Mouse (Mus musculus) gastrocnemius, postnatal 36 days (tissue): ENCODE measurements around the gene Rere. TPM values are rescaled to one million over a fixed set of nuclear protein-coding genes. Genes with fewer than 3 reads are reported as not detected.

Experiments used
- DNase-seq, 2 experiments: peaks; one replicate each; pipeline ENCODE4 v3.0.0; 2022
- intact Hi-C: fragments of 180-260 bp; cut with DNase I; formaldehyde crosslinking; loops from one replicate; pipeline ENCODE4 v1.15.1; 2025
- total RNA-seq, 2 experiments: library from RNA; stranded (reverse); gene quantifications; 2 replicates each; pipeline ENCODE4 v1.2.3; 2021

Rere gene
- total RNA-seq, 2 experiments from 2014 or later = 47.6 to 66.2 TPM

DNA sequence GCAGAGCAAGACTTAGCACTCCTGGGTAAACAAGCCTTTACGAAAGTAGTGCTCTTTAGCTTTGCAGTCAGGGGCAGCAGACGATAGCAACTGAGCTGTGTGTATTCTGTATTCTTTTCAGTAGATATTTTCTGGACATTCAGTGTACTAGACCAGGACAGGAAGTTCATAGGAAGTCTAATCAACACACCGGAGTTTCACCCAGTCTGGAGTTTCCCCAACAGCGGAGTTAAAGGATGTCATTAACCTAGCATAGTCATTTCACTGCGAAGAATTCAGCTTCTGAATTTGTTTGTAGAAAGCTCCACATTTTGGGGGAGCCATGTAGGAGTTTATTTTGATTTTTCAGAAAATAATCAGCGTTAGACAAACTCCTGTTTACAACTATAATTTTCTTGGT is 125.4 kb downstream of the Rere start:
- DNase-seq = no peak
- intact Hi-C loops = loop anchor here (5.0 kb wide), 2 partner anchors 45 to 55 kb away; no protein-coding TSS in a partner anchor

DNA sequence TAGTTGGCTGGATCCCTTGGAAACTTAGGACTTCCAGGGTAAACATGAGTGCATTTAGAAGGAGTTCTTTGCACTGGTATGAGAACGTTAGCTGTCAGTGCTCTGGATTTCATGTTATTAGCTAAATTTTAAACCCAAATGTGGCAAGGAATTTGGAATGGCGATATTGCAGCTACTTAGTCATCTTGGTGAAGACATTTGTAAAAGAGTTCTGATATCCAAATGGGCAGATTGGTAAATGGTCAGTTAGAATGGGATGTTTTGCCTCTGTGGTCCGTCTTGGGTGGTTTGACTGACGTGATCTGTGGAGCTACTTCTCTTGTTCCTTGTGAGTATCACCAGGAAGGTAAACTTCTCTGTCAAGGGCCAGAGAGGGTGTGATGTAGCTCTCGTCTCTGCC is 132.8 kb downstream of the Rere start:
- no peak for DNase-seq

GRCm38 (mm10) chr4:150414759-150415158 is 133.3 kb downstream of the Rere start:
- intact Hi-C loops = no loop called here
- no peak for DNase-seq

More for the DNA sequence above, 132.8 kb downstream of the Rere start:
- intact Hi-C loops = no loop called here

GRCm38 (mm10) chr4:150415227-150415969 is 134.0 kb downstream of the Rere start:
- no peak for DNase-seq
- intact Hi-C loops = no loop called here

- DNase-seq = no peak
- intact Hi-C loops = no loop called here
Observed at GRCm38 (mm10) chr4:150420576-150421263, 139.3 kb downstream of the Rere start.

GRCm38 (mm10) chr4:150426098-150426879 is 144.8 kb downstream of the Rere start:
- intact Hi-C loops = no loop called here

DNA sequence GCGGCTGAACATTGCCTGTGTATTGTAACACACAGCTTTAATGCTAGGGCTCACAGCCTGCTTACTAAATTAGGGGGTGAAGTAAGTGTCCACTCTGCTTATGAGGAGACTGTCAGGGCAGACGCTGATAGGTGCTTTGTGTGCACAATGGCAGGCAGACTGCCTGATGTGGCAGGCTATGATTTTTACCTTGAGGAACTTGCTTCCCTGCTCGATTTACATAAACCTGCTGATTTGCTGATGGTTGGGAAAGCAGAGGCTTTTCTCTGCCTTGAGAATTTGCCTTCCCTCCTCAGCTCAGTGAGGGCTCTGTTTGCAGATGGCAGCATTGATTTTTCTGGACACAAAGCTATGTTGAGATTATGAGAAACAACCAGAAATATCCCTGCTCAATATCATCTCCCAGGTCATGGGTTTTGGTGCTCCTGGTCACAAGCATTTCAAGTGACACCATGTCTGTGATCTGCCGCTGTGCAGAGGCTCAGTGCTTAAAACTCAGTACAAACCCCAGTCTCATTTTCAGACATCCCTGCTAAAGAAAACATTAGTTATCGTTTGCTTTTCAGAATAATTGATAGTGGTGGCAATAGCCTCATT is 145.5 kb downstream of the Rere start:
- intact Hi-C loops = no loop called here
- DNase-seq = no peak

More at GRCm38 (mm10) chr4:150426098-150426879, 144.8 kb downstream of the Rere start:
- DNase-seq = no peak

- DNase-seq = no peak
- intact Hi-C loops = no loop called here
Observed at GRCm38 (mm10) chr4:150428762-150429161, 147.3 kb downstream of the Rere start.

- no peak for DNase-seq
Observed at GRCm38 (mm10) chr4:150433827-150434574, 152.6 kb downstream of the Rere start.

DNA sequence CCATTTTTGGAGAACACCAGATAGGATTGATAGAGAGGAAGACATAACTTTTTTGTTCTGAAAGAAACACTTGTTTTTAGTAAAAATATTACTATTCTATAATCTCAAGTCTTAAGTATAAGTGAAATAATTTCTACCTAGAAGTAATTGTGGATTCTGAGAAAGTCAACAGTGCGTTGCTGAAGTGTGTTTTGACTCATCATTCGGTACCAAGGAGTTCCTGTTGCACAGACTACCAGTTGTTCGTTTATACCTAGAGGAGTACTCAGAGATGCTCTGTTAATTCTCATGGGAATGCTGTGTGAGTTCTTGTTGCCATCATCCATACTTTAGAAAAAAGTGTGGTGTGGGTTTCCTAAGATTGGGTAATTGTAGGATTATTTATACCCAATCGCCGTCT is 154.1 kb downstream of the Rere start:
- DNase-seq = no peak
- intact Hi-C loops = no loop called here

More at GRCm38 (mm10) chr4:150433827-150434574, 152.6 kb downstream of the Rere start:
- intact Hi-C loops = no loop called here

- intact Hi-C loops = no loop called here
- DNase-seq = no peak
Observed at GRCm38 (mm10) chr4:150438621-150439020, 157.2 kb downstream of the Rere start.

GRCm38 (mm10) chr4:150441931-150442330 is 160.5 kb downstream of the Rere start:
- DNase-seq = no peak
- intact Hi-C loops = no loop called here

DNA sequence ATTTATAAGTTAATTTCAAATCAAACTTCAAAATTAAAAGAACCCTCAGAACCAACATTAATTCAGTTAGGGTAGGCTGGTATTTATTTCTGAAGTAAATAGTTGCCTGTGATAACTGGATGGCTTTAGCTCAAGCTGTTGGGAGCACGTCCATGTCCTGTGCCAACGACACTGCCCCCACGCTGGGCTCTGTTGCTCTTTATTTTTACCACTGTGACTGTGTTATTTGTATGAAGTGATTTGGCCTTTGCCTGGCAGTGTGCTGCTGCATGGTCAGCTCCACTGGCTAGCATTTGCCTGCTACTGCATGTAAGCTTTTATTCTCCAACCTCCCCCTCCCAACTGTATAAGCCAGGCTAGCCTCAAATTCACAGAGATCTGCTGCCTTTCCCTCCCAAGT is 162.6 kb downstream of the Rere start:
- intact Hi-C loops = no loop called here
- DNase-seq = no peak

- intact Hi-C loops = no loop called here
- no peak for DNase-seq
Observed at GRCm38 (mm10) chr4:150446617-150447016, 165.2 kb downstream of the Rere start.

DNA sequence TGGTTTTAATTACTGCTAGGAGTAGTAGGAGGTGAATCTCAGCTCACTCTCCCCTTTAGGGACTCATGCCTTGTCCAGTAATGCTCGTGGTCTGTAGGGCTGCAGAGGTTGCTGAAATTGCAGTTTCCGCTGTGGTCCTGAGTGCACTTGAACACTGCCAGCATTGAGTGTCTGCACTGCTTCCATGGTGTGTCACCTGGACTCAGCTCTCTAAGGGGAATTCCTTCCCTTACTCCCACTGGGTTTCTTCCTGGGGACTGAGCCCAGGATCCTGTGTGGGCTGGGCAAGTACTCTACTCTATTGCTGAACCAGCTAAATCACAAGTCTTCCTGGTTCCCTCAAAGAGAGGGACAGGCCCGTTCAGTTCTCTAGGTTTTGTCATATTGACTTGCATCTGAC is 166.1 kb downstream of the Rere start:
- intact Hi-C loops = no loop called here
- DNase-seq = no peak

DNA sequence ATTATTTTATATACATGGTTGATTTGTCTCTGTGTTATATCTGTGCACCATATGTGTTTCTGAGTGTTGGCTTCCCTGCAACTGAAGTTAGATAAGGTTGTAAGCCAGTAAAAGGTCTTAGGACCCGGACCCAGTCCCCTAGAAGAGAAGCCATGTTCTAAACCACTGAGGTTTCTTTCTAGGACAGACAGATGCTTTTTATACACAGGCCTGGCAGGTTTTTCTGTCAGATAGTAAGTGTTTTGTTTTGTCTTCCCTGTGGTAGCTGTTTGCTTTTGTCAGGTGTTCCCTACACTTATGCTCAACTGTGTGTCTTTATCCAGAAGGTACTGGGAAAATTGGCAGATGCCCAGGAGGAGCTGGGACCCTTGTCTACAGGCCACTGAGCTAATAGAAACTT is 167.0 kb downstream of the Rere start:
- intact Hi-C loops = no loop called here
- DNase-seq = no peak

DNA sequence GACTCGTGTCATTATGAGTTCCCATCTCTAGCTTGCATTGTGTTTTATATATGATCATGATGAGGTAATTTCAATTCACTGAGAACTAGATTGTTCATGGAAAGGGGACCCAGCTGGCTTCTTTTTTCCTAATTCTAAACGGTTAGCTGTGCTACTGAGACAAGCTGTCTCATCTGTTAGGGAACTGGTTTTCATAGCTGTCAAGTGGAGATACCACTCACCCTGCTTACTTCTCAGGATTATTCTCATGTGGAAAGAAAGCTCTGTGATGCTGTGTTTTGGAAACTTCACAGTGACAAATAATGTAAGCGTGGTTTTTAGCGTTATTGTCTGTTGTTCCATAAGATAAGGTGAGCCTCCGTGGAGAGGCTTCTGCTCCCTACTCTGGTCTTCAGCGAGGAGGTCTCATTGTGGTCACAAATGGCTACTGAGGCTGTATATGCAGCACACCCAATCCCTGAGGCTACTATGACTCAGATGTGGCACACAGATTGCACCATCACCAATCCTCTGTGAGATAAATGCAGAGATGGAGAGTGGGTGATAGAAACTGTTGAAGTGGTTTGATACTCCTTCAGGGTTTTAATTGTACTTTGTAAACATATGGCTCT is 168.7 kb downstream of the Rere start:
- no peak for DNase-seq
- intact Hi-C loops = no loop called here

DNA sequence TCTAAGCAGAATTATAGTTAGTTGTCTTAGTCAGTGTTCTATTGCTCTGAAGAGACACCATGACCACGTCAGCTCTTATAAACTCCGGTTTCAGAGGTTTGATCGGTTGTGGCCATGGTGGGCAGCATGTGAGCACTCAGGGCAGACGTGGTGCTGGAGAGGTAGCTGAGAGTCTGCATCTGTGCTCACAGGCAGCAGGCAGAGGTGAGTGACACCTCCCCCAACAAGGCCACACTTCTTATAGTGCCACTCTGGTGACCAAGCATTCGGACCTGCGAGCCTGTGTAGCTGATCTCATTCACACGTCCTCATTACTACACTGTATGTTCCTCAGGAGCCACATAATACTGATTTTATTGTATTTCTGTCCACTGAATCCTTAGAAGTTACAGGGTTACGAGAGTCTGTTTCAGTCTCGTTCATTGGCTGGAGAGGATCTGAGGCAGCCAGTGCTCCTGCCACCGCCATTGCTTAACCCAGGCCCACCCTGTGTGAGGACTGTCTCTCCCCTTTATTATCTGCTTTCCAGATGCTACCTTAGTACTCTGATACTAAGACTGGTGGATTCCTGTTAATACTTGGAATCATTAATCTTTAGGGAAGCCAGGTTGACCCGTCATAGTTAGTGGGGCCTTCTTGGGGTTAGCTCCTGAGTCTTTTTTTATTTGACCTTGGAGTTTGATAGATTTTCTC is 170.9 kb downstream of the Rere start:
- intact Hi-C loops = no loop called here
- DNase-seq = no peak
